Mouse (Mus musculus): ENCODE data around the gene Hspg2.
"Not testable (repeated sequence)": the region's sequence is repeated elsewhere in the genome, so short reads cannot be mapped to it uniquely, and the experiment has no call there.

Hspg2 gene

DNA sequence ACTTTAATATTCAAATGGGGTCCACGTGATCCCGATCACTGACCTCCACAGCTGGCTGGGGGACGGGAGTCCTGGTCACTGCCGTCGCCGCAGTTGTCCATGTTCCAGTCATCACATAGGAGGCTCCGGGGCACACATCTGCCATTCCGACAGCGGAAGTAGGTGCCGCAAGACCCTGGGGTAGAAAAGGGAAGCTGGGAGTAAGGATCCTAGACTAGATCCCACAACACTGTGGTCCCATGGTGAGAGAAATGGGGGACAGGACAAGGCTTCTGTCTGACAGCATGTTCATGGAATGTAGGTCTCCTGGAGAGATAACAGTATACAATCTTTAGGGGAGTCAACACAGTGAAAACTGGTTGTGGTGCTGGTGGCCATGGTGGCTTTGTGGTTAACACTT, 105.9 kb downstream of the Hspg2 start, which contains the start of gene Ldlrad2:
Gene Ldlrad2, minus strand, starts transcription at position 101 of the 400 bp plus-strand sequence.
- no peak for DNase-seq (ENCODE audit: low read depth)

DNA sequence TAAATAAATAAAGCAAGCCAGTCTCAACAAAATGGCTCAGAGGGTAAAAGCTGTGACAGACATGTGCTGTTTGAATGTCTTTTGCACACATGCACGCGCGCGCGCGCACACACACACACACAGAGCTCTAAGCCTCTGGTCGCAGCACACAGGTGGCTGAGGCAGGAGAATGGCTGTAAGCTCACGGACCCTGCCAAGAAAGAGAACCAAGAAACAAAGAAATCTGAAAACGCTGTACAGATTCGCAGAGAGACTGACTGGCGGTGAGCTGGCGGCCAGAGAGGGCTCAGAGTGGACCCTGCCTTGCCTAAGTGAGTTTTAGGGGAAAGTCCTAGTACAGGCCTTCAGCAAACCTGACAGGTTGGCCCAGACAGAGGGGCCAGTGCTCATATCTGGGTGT, 108.9 kb downstream of the Hspg2 start:
- DNase-seq (ENCODE audit: low read depth), result no peak

DNA sequence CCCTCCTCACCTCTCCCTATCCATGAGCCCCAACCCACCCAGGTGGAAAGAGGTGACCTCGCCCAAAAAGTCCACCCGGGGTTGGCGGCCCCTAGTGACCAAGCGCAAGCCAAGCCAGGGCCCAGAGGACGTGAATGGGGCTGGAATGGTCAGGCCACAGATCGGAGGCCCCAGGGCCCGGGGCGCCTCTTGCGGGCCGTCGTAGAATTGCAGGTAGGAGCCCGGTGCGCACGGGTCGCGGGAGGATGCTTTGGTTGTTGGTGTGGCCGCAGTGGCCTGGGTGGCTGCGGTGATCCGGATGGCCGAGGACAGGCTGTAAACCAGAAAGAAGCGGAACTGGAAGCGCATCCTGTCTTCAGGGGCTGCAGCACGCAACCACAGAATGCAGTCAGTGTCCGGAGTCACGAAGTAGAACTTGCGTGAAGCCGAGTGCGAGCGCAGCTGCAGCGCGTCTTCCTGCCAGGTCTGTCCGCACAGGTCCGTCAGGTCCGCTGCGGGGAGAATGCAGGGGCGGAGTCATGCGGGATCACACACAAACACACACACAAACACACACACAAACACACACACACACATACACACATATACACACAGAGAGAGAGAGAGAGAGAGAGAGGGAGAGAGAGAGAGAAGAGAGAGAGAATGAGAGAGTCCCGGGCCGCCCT, 109.7 kb downstream of the Hspg2 start:
- DNase-seq (ENCODE audit: low read depth), result peak; percentile 45

DNA sequence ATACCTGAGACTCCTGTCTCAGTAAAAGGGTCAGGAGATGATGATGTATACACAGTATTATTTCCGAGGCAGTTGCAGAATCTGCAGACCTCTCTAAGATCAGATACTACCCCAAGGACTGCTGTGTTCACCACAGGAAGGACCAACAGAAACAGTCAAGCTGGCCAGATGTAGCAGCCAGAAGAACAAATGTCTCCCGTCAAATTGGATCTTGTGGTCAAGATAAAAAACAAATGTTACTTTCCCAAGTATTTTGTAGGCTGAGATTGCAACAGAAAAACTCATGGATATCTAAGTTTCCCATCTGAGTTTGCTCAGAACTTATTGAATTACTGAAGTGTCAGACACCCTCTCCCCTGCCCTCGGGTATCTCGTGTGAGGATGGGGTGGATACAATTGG, 111.2 kb downstream of the Hspg2 start:
- no peak for DNase-seq (ENCODE audit: low read depth)

DNA sequence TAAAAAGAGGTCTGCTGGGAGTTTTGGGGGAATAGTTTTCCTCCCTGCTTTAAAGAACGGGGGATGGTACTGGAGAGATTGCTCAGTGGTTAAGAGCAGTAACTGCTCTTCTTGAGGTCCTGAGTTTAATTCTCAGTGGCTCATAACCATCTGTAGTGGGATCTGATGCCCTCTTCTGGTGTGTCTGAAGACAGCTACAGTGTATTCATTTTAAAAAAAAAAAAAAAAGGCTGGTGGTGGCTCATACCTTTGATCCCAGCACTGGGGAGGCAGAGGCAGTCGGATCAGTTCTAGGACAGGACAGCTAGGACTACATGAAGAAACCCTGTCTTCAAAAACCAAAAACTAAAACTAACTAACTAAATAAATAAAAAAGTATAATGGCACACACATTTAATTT, 111.7 kb downstream of the Hspg2 start:
- no peak for DNase-seq (ENCODE audit: low read depth)

DNA sequence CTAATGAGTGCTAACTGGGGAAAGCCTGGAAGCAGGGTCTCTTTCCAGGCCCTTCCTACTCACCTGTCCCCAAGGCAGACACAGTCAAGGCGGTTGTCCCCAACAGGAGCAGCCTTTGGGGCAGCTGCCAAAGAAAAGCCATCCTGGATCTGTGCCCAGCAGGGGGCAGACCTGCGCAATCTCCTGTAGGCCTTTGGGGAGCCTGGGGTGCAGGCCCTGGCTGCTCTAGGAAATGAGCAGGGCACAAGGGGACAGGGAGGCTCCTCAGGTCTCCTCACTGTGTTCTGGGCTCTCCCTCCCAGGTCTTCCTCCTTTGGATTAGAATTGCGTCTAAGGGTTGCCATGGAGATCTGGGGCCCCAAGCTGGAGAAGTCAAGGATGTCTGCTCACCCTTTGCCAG, 113.2 kb downstream of the Hspg2 start:
- peak; percentile 64 for DNase-seq (ENCODE audit: low read depth)

DNA sequence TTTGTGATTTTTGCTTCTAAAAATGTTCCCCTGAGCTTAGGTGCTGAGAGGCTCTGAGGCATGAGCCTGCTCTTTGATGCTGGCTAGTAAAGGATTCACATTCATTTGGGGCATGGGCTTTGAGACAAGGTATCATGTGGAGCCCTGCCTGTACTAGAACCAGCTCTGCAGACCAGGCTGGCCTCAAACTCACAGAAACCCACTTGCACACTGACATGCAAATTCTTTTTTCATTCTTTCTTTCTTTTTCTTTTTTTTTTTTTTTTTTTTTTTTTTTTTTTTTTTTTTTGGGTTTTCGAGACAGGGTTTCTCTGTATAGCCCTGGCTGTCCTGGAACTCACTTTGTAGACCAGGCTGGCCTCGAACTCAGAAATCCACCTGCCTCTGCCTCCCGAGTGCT, 120.5 kb downstream of the Hspg2 start:
- DNase-seq (ENCODE audit: low read depth), result not testable (repeated sequence)

DNA sequence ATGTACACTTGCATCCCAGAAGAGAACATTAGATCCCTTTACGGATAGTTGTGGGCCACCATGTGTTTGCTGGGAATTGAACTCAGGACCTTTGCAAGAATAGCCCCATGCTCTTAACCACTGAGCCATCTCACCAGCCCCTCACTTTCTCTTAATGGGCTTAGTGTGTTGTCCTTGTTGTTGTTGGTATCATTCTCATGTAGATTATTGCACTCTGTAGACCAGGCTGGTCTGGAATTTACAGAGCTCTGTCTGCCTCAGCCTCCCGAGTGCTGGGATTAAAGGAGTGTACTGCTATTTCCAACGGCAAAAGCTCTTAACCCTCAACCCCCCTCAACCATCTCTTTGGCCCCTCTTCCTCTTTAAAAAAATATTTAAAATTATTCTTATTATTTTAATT, 121.0 kb downstream of the Hspg2 start:
- no peak for DNase-seq (ENCODE audit: low read depth)

- no peak for DNase-seq (ENCODE audit: low read depth)
These were observed 122.4 kb downstream of the Hspg2 start for GRCm38 (mm10) chr4:137590961-137591360.

GRCm38 (mm10) chr4:137593601-137594495, 125.3 kb downstream of the Hspg2 start, which contains the start of gene Usp48:
Gene Usp48, plus strand, starts transcription at chr4:137593755.
- peak; percentile 99 for DNase-seq (ENCODE audit: low read depth)

- DNase-seq (ENCODE audit: low read depth), result peak; percentile 84
These were observed 126.1 kb downstream of the Hspg2 start for GRCm38 (mm10) chr4:137594496-137595270.

GRCm38 (mm10) chr4:137597098-137597630, 128.6 kb downstream of the Hspg2 start:
- DNase-seq (ENCODE audit: low read depth), result no peak

- DNase-seq (ENCODE audit: low read depth), result no peak
These were observed 130.0 kb downstream of the Hspg2 start for GRCm38 (mm10) chr4:137598577-137598976.

- peak; percentile 54 for DNase-seq (ENCODE audit: low read depth)
These were observed 135.0 kb downstream of the Hspg2 start for GRCm38 (mm10) chr4:137603449-137604171.

DNA sequence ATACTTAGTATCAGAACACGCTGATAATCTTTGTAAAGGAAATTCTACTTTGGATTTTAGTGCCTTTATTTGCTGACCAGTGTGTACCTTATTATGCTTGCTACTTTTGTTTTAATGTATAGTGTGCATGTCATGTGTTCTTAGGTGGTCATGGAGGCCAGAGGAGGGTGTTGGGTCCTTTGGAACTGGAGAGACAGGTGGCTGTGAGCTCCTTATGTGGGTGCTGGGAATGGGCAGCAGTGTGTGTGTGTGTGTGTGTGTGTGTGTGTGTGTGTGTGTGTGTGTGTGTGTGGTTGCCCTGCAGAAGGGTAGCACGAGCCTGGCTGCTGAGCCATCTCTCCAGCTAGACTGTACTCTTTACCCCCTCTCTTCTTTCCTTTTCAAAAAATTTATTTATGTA, 138.5 kb downstream of the Hspg2 start:
- DNase-seq (ENCODE audit: low read depth), result no peak

GRCm38 (mm10) chr4:137609281-137609680, 140.7 kb downstream of the Hspg2 start:
- no peak for DNase-seq (ENCODE audit: low read depth)

- DNase-seq (ENCODE audit: low read depth), result peak; percentile 83
These were observed 141.1 kb downstream of the Hspg2 start for GRCm38 (mm10) chr4:137609702-137610101.

GRCm38 (mm10) chr4:137610256-137610655, 141.7 kb downstream of the Hspg2 start:
- no peak for DNase-seq (ENCODE audit: low read depth)
